Mouse (Mus musculus) brain, embryonic 18.5 days (tissue): Measurements from ENCODE around the gene S100a4.

Source experiments
- DNase-seq: peaks from one replicate; pipeline ENCODE4 v3.0.0-alpha.2; 2012; ENCODE audit warnings: low read depth, low spot score

The S100a4 gene

GRCm38 (mm10) chr3:90603623-90604022 lies at the start of gene S100a4:
TSS of gene S100a4 (plus strand) at chr3:90603771.
- no peak for DNase-seq

- peak; percentile 46 for DNase-seq
Measured at GRCm38 (mm10) chr3:90555954-90556353, 47.6 kb upstream of the S100a4 start.

GRCm38 (mm10) chr3:90560008-90560628 lies 43.5 kb upstream of the S100a4 start, which contains the start of gene S100a3:
TSS of gene S100a3 (plus strand) at chr3:90560578.
- no peak for DNase-seq

- DNase-seq: no peak
Measured at GRCm38 (mm10) chr3:90574691-90575090, 28.9 kb upstream of the S100a4 start.

GRCm38 (mm10) chr3:90575320-90575719 lies 28.3 kb upstream of the S100a4 start:
- no peak for DNase-seq

GRCm38 (mm10) chr3:90576351-90577001 lies 27.1 kb upstream of the S100a4 start:
- no peak for DNase-seq

GRCm38 (mm10) chr3:90579433-90579832 lies 24.1 kb upstream of the S100a4 start:
- no peak for DNase-seq

GRCm38 (mm10) chr3:90581141-90581540 lies 22.4 kb upstream of the S100a4 start:
- DNase-seq: no peak

- DNase-seq: no peak
Measured at GRCm38 (mm10) chr3:90582156-90582555, 21.4 kb upstream of the S100a4 start.

- DNase-seq: no peak
Measured at GRCm38 (mm10) chr3:90582556-90582955, 21.0 kb upstream of the S100a4 start.

GRCm38 (mm10) chr3:90583893-90584292 lies 19.7 kb upstream of the S100a4 start:
- no peak for DNase-seq

GRCm38 (mm10) chr3:90585595-90585994 lies 18.0 kb upstream of the S100a4 start:
- DNase-seq: no peak

GRCm38 (mm10) chr3:90586016-90586643 lies 17.4 kb upstream of the S100a4 start:
- DNase-seq: no peak

- DNase-seq: no peak
Measured at GRCm38 (mm10) chr3:90586906-90587305, 16.7 kb upstream of the S100a4 start.

- no peak for DNase-seq
Measured at GRCm38 (mm10) chr3:90587361-90588101, 16.0 kb upstream of the S100a4 start.

GRCm38 (mm10) chr3:90589390-90589789 lies 14.2 kb upstream of the S100a4 start:
- DNase-seq: no peak

- DNase-seq: no peak
Measured at GRCm38 (mm10) chr3:90589947-90590346, 13.6 kb upstream of the S100a4 start, which contains the start of gene S100a2. TSS of gene S100a2 (plus strand) at chr3:90590247.

- DNase-seq: no peak
Measured at GRCm38 (mm10) chr3:90594466-90594865, 9.1 kb upstream of the S100a4 start.

GRCm38 (mm10) chr3:90595556-90595955 lies 8.0 kb upstream of the S100a4 start:
- DNase-seq: no peak

- no peak for DNase-seq
Measured at GRCm38 (mm10) chr3:90596810-90597209, 6.8 kb upstream of the S100a4 start.

- no peak for DNase-seq
Measured at GRCm38 (mm10) chr3:90597736-90598135, 5.8 kb upstream of the S100a4 start.

GRCm38 (mm10) chr3:90598212-90598611 lies 5.4 kb upstream of the S100a4 start:
- no peak for DNase-seq
